Mouse (Mus musculus) left cerebral cortex, adult 8-10 months (tissue): ENCODE measurements around the gene Arhgef12. TPM values are rescaled to one million over a fixed set of nuclear protein-coding genes. Genes with fewer than 3 reads are reported as not detected.

ENCODE experiments used
- DNase-seq, 2 experiments: peaks; one replicate each; pipeline ENCODE4 v3.0.0; 2022; ENCODE audit warnings: low spot score in 2 of 2
- total RNA-seq, 4 experiments: library from RNA; stranded (reverse); gene quantifications; 2 replicates each; pipeline ENCODE4 v1.2.4; 2022

Arhgef12 gene
- total RNA-seq, 4 experiments from 2014 or later, result 152 to 184 (median 161) TPM

- DNase-seq, result no peak
Observed at GRCm38 (mm10) chr9:43109125-43109524, 2.1 kb upstream of the Arhgef12 start.

GRCm38 (mm10) chr9:43108721-43109120 is 1.7 kb upstream of the Arhgef12 start:
- DNase-seq, result no peak

GRCm38 (mm10) chr9:43108081-43108480 is 1.0 kb upstream of the Arhgef12 start:
- no peak for DNase-seq

DNA sequence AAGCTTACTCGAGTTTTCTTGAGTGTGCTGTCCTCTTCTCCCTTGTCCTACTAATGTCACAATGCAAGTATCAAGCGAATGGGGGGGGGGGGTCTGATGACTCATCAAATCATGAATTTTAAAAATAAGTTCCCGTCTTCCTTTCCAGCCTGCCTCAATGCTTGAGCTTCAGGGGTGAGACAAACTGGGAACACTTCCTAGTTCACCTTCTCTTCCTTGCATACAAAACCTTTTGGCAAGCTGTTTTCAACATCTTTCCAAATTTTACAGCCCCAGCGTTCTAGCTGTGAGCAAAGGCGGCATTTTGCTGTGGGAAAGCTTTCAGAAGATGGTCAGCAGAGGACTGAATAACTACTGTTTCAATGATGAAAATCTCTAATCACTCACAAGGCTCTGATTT is 516 bp upstream of the Arhgef12 start:
- no peak for DNase-seq

DNA sequence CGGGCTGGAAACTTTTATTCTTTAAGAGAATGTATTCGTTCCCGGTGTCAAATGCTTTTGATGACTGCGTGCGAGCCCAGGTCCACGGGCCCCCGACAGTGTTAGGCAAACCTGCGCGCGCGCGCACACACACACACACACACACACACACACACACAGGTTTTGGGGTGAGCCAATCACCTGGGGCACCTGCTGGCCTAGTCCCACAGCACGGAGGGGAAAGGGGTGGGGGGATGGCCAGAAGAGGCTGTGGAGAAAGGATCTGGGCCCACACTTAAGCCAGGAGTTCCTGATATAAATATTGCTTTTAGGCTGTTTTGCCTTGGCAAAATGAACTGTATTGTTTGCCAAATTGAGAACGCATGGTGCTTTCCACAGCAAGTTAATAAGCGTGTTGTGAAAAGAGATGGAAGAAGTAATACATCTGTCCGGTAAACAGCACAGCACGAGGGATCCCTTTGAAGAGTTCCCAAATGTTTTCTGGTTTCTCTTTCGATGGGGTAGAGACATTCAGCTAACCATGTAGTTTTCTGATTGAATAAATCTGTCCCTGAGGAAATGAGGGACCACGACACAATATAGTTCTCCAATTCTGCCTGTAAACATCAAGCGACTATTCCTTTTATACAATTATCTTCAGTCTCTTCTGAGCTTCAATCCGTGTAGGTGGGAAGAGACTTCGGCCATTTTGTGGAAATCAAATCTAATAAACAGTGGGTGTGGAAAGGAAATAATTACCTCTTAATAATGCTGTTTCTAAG is 433 bp downstream of the Arhgef12 start:
- no peak for DNase-seq

DNA sequence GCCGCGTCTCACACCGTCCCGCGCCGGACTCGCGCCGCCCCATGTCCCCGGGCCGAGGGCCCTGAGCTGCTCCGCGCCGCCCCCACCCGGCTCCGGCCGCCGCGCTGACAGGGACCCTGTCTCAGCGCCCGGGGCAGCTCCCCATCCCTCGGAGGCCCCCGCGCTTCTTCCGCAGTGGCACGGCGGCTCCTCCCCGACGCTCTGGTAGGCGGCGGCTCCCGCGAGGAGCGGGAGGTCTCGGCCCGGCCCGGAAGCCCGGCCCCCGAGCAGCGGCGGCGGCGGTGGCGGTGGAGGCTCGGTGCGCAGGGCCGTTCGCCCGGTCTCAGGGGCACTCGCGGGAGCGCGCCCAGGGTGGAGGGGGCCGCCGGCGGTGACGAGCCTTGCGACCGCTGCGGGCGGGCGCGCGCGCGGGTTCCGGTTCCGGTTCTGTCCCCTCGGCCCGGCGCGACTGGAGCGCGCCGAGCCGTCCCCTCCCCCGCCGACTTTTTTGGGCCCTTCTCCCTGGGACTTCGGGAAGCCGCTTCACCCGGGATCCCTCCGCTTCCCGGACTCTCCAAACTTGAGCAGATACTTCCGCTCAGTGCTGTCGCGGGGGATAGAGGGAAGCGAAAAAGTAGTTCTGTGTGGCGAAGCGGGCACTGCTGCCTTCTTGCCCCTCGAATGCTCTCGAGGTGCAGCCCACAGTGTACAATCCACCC is 1.2 kb downstream of the Arhgef12 start:
- peak; percentile 75 to 88 for DNase-seq

DNA sequence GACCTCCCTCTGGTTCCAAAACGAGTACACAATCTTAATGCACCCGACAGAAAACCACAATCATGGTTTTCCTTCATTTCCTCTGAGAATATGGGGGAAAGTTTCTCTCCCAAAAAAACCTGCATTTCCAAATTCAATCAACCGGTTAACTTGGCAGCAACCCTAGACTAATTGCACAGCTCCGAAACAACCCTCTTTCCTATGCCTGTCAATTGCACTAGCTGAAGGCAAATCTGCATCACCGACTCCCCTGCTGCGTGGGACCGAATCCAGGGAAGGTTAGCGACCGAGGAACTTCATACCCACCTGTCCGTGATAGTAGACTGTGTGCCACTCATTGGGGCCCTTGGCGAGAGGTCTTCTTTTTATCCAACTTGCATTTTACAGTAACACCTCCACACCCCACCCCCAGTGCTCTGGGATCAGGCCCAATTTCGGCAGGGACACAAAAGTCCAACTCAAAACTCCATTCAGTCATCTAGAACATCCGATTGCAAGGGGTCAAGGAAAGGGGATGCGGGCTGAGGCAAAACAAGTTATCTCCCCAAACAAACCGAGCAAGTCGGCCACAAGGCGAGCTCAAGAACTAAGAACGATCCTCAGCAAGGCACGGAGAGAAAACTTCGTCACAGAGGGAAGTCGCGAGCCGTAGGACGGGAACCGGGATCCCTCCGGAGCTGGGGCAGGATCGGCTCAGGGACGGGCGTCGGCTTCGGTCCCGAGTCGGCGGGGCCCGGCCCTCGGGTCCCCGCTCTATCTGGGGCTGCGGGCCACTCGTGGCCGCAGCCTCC is 2.0 kb downstream of the Arhgef12 start:
- DNase-seq, result peak in 1 of 2 experiments; percentile 38

DNA sequence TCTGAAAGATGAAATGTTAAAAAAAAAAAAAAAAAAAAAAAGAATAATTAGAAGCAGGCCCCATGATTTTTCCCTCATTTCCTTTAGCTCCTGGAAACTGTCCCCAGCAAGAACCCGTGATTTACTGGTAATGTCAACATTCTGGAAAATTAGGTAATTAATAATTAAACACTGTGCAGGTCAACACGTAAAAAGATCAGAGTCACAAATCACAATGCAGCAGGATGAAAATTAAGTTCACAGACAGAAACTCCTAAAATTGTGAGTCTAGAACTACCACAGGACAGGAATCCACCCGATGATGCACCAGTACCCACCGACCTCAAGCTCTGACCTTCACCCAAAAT is 2.5 kb downstream of the Arhgef12 start:
- DNase-seq, result no peak

DNA sequence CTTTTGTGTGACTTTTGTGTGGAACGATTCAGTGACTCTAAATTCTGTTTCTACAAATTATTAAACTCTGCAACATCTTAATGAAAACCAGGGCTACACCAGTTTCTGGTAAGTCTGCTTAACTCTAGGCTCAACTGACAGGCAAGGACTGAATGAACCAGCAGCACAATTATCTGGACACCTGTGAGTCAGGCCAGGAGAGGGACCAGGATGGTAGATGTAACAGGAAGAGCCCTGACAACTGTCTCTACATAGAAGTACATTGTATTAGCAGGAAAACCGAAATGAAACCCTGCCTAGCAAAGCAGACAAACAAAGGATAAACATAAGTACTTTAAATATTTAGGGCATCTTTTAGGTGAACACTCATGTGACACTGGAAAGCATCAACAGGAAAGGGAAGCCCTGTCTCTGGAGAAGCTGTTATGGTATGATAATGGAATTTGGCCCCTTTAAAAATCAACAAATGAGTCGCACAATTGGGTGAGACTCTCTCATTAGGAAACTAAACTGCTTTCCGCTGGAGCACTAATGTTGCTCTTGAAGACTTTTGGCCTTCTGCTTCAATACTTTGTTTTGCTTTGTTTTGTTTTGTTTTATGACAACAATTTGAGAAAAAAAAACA is 3.3 kb downstream of the Arhgef12 start:
- no peak for DNase-seq

GRCm38 (mm10) chr9:43102931-43103330 is 4.1 kb downstream of the Arhgef12 start:
- no peak for DNase-seq

DNA sequence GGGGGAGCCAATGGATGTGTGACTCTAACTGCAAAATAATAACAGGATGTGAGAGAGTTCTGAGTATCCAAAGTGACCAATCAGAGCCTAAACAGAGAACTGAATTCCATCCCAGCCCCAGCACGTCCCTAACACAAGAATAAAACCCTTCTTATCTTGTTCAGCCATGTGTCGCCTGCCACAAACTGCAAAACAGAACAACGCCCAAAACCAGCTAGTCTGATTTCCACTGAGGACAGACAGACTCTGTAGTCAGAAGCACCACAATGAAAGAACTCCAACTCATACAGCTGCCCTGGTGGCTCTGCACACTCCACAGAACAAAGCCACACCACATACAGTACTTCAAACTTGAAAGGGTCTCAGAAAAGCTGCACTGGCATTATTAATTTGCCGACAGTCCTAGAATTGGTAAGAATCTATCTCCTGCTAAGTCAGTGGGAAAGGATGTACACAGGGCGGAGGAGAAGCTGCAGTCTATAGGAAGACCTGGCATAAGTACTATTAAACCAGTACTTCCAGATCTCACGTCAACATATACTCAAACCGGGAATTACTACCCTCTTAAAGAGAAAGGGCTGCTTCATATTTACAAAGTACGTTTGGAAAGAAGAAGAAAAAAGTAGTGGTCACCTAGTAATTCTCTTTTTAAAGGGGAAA is 5.0 kb downstream of the Arhgef12 start:
- no peak for DNase-seq

DNA sequence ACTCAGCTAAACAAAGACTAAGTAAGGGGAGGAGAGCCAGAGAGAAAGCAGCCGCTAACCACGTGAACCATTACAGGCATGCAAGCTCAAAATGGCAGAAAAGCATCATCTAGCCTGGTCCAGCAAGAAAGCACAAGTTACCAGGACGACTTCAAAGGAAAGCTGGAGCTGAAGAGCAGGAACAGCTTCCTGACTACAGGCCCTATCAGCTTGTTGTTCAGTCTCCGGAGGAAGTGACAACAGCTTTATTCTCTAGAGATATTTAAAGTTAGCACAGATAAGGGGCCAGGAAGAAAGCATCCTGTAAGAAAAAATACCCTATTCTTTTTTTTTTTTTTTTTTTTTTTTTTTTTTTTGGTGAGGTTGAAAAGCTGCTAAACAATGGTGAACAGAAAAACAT is 8.1 kb downstream of the Arhgef12 start:
- no peak for DNase-seq

- DNase-seq, result no peak
Observed at GRCm38 (mm10) chr9:43097801-43098557, 9.1 kb downstream of the Arhgef12 start.

- no peak for DNase-seq
Observed at GRCm38 (mm10) chr9:43096337-43096736, 10.7 kb downstream of the Arhgef12 start.

GRCm38 (mm10) chr9:43094828-43095227 is 12.2 kb downstream of the Arhgef12 start:
- DNase-seq, result no peak

- no peak for DNase-seq
Observed at GRCm38 (mm10) chr9:43093803-43094202, 13.2 kb downstream of the Arhgef12 start.

DNA sequence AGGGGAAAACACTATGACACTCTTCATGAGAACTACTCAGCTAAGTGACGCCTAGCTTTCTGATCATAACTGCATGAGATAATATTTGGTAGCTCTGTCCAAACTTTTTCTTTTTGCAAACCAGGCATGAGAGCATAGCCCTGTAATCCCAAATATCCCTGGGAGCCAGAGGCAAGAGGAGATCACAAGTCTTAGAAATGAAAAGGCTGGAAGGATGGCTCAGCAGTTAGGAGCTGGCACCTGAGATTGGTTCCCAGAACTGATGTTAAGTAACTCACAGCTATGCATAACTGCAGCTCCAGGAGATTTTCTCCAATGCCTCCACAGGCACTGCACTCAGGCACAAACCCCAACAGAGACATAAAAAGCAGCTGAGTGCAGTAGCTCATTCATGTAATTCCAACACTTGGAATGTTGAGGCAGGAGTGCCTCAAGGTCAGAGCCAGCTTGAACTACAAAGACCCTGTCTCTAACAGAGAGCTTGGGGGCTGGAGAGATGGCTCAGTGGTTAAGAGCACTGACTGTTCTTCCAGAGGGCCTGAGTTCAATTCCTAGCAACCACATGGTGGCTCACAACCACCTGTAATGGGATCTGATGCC is 21.3 kb downstream of the Arhgef12 start:
- no peak for DNase-seq

- no peak for DNase-seq
Observed at GRCm38 (mm10) chr9:43084496-43085362, 22.3 kb downstream of the Arhgef12 start.

GRCm38 (mm10) chr9:43083441-43084055 is 23.5 kb downstream of the Arhgef12 start:
- no peak for DNase-seq
